Mouse (Mus musculus) mouse trophoblast stem cell (cell line): ENCODE data around the gene Rft1.

ENCODE experiments used
- in situ Hi-C, 2 experiments: fragments of 300-500 bp; cut with MseI, MboI; formaldehyde crosslinking; loops; 2 replicates in 1 of 2; 3 replicates in 1 of 2; pipeline ENCODE4 v1.15.1; 2025

Gene Rft1

DNA sequence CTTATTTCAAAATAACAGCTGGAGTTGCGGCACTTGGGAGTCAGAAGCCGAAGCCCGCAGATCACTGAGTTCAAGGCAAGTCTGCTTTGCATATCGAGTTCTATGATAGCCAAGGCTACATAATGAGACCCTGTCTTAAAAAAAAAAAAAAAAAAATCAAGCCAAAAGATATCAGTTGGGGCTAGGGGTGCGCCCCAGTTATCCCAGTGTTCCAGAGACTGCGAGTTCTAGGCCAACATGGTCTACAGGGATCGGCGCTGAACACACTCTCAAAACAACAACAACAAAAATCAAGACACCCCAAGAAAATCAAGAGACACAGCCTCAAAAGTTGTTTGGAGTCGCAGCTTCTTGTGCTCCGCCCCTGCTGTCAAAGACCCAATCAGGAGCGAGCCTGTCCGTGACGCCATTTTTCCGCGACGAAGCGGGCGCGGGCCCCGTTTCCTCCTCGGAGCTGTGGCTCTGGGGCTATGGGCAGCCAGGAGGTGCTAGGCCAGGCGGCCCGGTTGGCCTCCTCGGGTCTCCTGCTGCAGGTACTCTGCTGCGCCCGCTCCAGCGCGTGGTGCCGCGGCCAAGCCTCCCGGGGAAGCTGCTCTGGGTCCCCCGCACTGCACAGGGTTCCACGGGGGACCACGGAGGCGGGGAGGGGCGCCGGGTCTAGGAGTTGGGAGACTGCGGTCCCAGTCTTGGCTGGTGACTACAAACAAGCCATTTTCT is at the start of gene Rft1:
Gene Rft1 (plus strand): TSS at position 418 of the 717 bp plus-strand sequence.
- in situ Hi-C loops, result no loop called here

DNA sequence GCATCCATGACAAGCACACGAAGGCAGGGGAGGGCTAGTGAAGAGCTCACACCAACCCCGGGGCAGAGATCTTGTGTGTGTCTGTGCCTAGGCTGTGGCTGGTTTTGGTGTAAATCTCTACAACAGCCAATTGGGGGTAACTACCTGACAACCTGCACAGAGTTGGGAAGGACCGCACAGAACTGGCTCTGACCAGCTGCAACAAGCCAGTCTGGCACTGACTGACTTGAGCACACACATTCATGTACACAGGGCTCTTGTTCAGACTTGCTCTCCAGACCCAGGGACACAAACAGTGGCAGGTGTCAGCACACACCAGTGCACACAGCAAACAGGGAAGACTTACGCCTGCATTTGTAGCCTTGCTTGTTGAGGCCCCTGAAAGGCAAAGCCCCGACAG is 47.3 kb upstream of the Rft1 start:
- in situ Hi-C loops, result no loop called here

DNA sequence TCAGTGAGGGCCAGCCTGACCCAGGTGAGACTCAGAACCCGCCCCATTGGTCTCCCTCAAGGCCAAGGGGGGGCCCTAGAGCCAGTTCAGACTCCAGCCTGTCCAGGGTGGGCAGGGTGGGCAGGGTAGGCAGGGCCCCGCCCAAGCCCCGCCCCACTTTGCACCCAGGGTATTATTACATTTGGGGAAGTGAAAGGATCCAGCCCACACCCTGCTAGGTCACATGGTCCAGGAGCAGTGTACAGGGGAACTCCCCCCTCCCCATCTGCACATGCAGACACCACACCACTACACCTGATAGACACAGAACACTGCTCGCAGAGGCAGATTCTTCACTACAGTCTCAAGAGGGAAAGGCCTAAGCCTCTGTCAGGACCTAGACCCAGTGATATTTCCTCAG is 46.5 kb upstream of the Rft1 start:
- in situ Hi-C loops, result no loop called here

DNA sequence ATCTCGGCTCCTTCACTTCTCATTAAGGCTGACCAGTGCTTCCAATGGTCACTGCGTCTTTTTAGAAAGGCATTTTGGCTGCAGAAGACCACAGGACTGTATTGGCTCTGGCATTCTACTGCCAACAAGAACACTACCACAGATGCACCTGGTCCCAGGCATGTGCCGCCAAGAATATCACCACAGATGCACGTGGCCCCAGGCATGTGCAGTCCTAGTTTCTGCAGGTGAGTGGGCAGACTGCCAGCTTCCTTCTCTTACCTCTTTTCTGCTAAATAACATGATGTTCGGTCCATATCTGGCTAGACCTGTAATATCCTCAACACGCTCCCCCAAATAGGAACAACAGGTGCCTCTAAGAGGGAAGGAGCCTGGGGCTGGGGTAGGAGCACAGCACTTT is 46.0 kb upstream of the Rft1 start:
- in situ Hi-C loops, result no loop called here

DNA sequence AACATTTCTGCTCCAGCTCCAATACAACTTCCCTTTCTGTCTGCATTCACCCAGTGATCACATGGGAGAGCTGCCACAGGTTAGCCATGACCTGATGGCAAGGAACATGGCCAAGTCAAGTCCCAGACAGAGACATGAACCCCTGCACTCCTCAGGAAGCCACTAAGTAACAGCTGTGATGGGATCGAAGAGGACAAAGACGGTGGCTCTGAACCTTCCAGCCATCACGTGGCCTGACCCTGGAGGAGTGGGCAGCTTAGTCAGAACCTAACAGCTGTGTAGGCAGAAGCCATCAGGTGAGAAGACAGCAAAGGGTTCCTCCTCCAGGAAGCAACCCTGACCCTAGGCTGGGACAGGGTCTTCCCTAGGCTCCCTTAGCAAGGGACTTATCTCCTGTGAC is 44.7 kb upstream of the Rft1 start:
- in situ Hi-C loops, result no loop called here

DNA sequence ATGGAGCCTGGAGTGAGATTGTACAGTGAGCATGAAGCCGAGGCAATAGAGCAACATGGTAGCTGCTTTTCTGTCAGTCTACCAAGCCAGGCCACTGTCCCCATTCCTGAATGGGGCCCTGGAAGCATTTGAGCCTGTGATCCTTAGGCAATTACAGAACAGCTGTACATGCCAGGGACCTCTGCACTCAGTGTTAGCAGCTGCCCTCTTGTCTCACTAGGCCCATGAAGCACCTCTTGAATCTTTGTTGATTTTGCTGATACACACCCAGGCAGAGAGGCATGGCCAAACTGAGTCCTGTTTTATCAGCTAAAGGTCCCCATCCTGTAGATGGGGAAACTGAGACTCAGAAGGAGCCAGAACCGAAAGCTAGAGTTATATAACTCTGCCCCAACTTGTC is 43.9 kb upstream of the Rft1 start:
- in situ Hi-C loops, result no loop called here

DNA sequence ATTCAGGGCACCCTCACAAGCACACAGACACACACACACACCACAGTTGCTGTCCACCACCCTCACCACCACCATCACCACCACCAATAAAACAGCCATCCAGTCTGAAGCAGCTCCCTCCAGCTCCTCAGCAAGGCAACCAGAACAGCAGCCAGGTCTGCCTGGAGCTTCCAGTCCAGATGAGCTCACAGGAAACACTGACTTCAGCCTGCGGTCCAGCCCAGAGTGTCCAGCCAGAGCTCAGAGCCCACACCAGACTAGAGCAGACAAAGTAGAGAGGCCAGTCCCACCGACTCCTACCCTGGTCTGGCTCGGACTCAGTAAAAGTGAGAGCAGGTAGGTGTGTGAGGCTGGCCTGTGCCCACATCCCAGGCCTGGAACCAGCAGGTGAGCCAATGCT is 43.2 kb upstream of the Rft1 start:
- in situ Hi-C loops, result no loop called here

DNA sequence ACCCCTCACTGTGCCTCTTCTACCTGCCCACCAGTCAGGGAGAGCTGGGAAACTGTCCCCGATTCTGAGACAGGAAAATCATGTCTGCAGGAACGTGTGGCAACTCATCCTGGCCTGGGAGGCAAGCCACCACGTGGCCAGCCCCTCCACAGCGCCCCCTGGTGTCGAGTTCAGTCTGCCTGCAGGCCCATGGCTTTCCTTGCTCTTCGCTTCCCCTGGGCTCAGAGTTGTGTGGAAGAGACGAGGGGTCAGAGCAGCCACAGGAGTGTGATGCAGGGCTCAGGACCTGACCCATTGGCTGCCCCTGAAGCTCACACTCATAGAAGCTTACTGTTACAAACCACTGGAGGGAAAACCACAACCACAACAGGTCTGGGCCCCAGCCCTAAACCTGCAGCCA is 41.6 kb upstream of the Rft1 start:
- in situ Hi-C loops, result no loop called here

DNA sequence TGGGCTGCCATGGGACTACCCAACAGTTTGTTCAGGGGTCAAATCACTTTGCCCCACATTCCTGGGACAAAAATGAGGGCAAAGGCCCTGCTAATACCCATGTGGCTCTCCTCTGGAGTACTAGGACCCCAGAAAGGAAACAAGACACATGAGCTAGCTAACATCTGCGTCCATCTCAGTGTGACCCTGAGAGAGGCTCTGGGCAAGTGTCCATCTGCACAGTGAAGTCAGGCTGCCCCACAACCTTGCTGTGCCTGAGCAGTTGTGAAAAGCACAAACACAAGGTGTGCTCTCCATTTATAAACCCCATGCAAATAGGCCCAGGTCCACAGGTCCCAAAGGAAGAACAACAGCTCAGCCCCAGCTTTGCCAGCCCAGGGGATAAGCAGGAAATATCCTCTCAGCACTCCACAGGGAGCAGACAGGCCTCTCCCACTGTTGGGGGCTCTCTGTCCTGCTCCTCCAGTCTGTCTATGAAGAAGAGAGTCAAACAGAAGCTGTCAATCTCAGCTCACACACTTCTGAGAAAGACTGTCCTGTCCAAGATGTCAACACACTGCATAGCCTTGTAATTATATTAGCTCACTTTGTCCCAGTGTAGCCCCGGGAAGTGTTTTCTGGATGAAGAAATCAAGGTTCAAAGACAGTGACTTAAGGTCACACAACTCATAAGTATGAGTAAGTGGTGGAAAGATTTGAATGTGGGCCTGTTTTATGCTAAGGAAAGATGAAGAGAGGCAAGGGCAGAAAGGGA is 41.0 kb upstream of the Rft1 start:
- in situ Hi-C loops, result no loop called here

DNA sequence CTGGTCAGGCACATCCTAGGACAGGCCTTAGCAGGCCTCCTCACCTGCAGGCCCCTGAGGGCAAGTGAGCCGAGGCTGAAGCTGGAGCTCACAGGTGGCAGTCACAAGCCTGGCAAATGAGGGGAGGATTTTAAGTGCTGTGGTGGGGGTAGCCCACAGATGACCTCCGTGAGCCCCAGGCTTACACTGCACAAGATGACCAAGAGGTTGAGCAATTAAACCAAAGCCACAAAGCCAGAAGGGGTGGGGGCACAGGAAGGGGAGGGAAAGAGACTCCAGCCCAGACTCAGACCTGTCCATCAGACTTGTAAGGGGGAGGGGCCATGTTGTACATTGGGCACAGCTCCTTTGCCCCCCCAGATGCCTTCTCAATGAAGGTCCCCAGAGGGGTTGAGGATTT is 37.4 kb upstream of the Rft1 start:
- in situ Hi-C loops, result no loop called here

DNA sequence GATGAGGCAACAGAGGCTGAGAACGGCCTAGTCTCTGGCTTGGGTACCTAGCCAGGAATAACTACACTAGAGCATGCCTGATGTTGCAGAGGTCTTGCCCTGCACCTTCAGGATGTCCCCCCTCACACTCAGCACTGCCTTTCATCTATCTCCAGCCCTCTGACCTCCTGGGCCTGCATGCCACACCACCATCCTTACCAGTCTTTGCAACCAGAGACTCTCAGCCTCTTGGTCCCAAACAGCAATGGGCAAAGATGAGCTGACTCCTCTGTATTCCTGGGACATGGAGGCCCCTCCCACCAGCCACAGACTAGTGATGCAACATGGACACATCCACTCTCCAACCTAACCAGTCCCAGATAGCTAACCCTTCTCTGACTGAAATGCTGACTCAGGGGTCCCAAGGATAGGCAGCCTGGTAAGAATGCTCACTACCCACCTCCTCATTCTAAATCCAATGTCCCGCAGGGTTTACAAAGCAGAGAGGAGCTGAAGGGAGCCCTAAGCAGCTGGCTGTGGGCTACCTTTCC is 35.3 kb upstream of the Rft1 start:
- in situ Hi-C loops, result no loop called here

DNA sequence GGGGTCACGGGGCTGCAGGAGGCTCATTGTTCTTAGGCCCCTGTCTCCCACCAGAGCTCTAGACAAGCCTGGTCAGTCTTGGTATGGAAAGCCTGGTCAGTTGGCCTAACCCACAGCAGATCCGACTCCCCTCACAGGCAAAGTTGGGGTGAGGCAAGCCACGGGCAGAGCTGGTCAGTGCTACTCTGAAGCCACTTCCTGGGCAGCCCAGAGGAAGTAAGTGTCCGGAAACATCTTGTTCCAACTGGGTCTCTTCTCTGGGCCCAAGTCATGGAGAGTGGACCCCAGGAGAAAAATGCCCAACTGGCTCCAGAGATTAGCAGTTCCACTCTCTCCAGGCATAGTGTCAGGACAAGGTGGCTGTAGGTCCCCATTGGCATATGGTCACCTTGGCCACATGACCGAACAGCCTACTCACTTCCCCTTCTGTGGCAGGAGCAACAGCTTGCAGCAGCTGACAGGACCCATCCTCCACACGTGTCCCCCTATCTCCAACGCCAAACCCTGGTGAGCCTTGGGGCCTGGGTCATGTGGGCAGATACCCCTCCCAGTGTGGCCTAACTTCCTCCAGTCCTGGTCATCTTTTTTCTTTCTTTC is 34.1 kb upstream of the Rft1 start:
- in situ Hi-C loops, result no loop called here

DNA sequence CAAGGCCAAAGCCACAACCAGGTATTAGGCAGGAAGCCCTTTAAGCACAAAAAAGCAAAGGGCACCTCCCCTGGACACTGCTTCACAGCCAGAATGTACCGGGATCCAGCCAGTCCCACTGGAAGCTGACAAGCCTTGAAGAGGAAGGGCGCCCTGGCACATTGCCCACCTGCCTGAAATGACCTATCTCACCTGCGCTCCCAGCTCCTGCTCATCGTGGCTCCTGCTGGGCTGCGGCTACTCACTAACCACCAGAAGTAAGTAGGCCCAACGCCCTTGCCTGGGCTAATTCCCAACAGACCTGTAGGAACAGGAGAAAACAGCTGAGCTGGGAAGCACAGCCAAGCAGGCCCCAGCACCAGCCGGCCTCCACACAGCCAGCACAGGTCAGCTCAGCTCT is 32.0 kb upstream of the Rft1 start:
- in situ Hi-C loops, result no loop called here

DNA sequence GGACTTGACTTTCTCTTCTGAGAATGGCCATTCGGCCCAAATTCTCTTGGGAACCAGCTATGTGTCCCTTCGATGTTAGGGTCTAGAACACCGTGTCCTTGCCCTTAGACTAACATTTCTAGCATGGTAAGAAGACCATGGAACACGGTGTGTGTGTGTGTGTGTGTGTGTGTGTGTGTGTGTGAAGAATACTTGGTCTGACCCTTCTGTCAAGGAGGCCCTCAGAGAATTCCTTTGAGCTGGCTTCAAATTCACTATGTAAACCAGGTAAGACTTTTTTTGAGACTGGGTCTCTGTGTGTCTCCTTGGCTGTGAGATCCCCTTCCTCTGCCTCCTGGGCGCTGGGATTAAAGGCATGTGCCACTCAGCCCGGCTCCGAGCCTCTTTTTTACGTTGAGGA is 31.6 kb upstream of the Rft1 start:
- in situ Hi-C loops, result no loop called here

DNA sequence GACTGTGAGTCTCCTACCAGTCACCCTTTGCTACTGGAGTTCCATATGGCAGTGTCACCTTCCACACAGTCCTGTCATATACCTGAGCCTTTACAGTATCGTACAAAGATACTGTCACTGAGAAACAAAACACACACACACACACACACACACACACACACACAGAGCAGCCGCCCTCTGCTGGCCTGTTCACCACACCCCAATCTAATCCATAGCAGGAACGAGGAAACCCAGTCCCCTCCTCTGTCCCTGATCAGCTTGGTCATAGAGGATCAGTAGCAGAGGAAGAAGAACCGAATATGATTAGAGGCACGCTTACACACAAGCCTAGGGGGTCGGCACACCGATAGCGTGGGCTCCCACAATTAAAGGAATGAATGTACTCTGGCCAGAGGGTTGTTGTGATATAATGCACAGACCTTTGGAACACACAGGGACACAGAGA is 29.9 kb upstream of the Rft1 start:
- in situ Hi-C loops, result no loop called here

DNA sequence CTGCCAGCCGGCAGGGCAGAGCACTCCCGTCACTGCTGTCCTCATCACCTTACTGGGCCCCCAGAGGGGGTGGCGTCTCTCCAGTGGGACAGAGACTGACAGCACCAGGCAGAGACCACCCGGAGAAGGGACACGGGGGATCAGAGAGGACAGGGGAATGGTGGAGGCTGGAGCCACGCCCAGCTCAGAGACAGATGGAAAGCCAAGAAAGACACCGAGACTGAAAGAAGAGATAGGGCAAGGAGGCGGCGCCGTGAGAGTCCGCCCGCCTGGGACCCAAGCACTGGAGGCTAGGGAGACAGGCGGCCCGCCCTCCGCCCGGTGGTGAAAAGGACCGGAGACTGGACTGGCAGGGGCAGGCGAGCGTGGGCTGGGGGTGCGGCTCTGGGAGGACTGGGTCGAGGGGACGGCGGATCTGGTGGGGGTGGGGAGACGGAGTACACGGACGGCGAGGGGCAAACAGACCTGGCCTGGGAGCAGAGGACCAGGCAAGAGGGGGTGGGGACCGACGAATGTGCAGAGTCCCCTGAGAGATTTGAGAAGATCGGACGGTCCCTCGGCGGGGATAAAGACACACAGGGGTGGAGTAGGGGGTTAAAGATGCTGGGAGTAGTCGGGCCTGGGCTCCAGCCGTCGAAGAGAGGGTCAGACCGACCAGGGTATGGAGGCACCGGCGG is 28.9 kb upstream of the Rft1 start:
- in situ Hi-C loops, result no loop called here

DNA sequence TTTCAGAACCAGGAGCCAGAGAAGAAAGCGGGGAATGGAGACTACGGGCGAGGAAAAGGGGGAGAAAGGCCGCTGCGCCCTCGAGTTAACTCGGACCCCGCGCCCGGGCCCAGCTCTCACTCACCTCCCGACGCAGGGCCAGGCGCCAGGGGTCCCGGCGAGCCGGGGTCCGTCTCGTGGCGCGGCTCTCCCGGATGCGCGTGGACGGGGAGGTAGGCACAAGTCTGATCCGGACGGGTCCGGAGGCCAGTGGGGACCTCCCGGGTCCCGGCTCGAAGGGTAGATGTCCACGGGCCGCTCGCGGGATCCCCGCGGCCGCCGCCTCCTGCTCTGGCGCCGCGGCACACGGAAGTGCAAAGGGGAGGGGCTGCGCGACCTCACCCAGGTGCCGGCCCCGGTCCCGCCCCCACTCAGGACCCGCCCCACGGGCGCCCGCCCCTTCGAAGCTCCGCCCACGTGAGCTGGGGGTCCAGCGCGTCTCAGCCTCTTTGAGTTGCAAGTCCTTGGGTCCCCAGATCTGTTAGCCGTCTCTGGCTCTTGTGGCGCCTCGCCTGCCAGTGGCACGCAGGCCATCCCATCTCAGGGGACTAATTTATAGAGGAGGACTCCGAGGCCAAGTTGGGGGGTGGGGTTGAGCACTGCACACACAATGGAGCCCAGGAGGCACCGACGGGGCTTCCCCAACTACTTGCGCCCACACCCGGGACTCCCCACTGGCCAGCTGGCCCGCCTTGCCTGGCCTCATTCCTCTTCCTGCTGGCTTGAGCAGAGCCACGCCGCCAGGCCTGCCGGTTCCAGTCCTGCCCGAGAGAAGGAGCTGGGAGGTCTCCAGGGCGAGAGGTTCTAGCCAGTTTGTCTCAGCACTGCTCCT is 28.1 kb upstream of the Rft1 start, which contains the start of gene Prkcd:
Gene Prkcd (minus strand): TSS at position 355 of the 871 bp plus-strand sequence.
- in situ Hi-C loops, result no loop called here

DNA sequence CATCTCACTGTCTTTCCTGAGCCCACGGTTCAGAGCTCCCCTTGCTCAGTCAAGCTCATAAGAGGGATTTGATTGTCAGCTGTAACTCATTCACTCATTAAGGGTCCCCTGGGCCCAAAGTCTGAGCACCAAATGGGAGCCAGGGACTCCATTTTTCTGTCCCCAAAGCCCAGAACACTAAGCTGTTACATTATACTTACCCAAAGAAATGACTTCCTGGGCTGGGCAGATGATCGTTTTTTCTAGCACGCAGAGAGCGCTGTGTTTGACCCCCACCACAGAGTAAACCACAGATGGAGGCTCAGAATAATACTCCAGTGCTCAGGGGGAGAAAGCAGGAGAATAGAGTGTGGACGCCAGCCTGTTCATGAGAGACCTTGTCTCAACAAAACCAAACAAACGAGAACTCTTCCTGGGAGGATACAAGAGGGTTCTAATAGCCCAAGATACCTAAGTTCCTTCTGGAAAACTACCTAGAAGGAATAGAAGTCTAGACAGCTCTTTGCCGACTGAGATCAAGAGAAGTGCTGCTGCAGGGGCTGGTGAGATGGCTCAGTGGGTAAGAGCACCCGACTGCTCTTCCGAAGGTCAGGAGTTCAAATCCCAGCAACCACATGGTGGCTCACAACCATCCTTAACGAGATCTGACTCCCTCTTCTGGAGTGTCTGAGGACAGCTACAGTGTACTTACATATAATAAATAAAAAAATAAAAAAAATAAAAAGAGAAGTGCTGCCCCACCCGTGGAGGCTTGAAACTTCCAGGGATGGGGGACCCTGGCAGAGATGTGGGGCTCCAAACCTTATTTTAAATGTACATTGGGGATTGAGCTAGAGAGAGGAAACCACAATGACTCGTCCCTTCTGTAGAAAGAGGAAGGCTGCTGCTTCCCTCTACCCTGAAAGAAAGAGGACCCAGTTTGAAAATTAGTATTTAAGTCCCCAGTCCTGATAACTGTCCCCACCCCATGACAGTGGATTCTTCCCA is 27.1 kb upstream of the Rft1 start:
- in situ Hi-C loops, result no loop called here

DNA sequence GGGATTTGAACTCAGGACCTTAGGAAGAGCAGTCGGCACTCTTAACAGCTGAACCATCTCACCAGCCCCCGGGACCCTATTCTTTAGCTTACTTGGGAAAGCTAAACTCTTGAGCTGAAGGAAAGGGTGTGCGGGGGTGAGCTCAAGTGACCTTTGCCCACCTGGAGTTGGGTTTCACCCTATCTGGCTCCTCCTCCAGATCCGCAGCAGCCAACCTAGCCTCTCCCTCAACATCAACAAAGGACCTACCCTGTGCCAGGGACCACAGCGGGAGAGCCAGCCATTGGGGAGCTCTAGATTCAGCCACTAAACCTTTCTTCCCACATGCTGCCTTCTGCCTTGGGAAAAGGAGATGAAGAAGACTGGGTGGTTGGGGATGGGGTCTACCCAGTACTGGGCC is 25.9 kb upstream of the Rft1 start:
- in situ Hi-C loops, result no loop called here

DNA sequence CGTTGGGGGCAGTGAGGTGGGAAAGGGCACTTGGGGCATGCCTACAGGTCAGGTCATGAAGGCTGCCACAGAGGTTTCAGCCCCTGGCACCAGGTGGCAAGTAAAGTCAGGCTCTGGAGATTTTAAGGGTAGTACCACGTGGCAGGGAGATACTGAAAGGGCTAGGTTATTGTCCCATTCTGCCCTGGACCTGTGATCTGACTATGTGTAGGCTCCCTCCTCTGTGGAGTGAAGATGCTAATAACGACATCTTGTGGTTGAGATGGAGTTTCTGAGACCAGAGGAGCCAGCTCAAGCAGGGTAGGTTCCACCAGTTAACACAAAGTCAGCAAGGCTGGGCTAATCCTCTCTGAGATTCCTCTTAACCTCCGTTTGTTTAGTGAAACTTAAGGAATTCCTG is 24.3 kb upstream of the Rft1 start:
- in situ Hi-C loops, result no loop called here
